Mouse (Mus musculus) cerebellum, postnatal 25 days (tissue): Measurements from ENCODE around the gene Ebf1.

ENCODE experiments used
- DNase-seq, 2 experiments: peaks; one replicate each; pipeline ENCODE4 v3.0.0; 2021; ENCODE audit warnings: mixed read lengths in 2 of 2

The Ebf1 gene

GRCm38 (mm10) chr11:44619131-44619886, 2.2 kb downstream of the Ebf1 start:
- peak; percentile 44 to 48 for DNase-seq

GRCm38 (mm10) chr11:44619887-44620693, 3.0 kb downstream of the Ebf1 start:
- peak; percentile 53 to 57 for DNase-seq

- peak; percentile 45 for DNase-seq
Measured at GRCm38 (mm10) chr11:44620694-44621446, 3.8 kb downstream of the Ebf1 start.

GRCm38 (mm10) chr11:44621615-44622014, 4.5 kb downstream of the Ebf1 start:
- peak in 1 of 2 experiments; percentile 23 for DNase-seq

- DNase-seq, result peak; percentile 68 to 79
Measured at GRCm38 (mm10) chr11:44622023-44622731, 5.1 kb downstream of the Ebf1 start.

GRCm38 (mm10) chr11:44624564-44624963, 7.4 kb downstream of the Ebf1 start:
- no peak for DNase-seq

GRCm38 (mm10) chr11:44626065-44626464, 8.9 kb downstream of the Ebf1 start:
- DNase-seq, result peak; percentile 84 to 86

GRCm38 (mm10) chr11:44628412-44628811, 11.3 kb downstream of the Ebf1 start:
- no peak for DNase-seq

- peak in 1 of 2 experiments; percentile 25 for DNase-seq
Measured at GRCm38 (mm10) chr11:44632064-44632968, 15.2 kb downstream of the Ebf1 start.

- DNase-seq, result no peak
Measured at GRCm38 (mm10) chr11:44633001-44633693, 16.0 kb downstream of the Ebf1 start.

GRCm38 (mm10) chr11:44634552-44635193, 17.6 kb downstream of the Ebf1 start:
- DNase-seq, result no peak

- DNase-seq, result no peak
Measured at GRCm38 (mm10) chr11:44636241-44636640, 19.1 kb downstream of the Ebf1 start.

- peak; percentile 44 to 55 for DNase-seq
Measured at GRCm38 (mm10) chr11:44638193-44638754, 21.2 kb downstream of the Ebf1 start.

- peak; percentile 29 to 56 for DNase-seq
Measured at GRCm38 (mm10) chr11:44641496-44641895, 24.4 kb downstream of the Ebf1 start.

GRCm38 (mm10) chr11:44654340-44655019, 37.4 kb downstream of the Ebf1 start:
- no peak for DNase-seq

GRCm38 (mm10) chr11:44655468-44655867, 38.4 kb downstream of the Ebf1 start:
- no peak for DNase-seq

GRCm38 (mm10) chr11:44656916-44657315, 39.8 kb downstream of the Ebf1 start:
- no peak for DNase-seq

GRCm38 (mm10) chr11:44657833-44658395, 40.8 kb downstream of the Ebf1 start:
- no peak for DNase-seq

- DNase-seq, result no peak
Measured at GRCm38 (mm10) chr11:44661875-44662274, 44.8 kb downstream of the Ebf1 start.
